Mouse (Mus musculus) ES-Bruce4 (cell line): ENCODE data around the gene Dars.

Experiments used
- CTCF ChIP-seq: IDR thresholded peaks from one replicate; pipeline ENCODE4 v1.8.1; 2011; ENCODE audit warnings: low read depth, low read length
- EP300 ChIP-seq: IDR thresholded peaks from 2 replicates; pipeline ENCODE4 v1.6.1; 2011; ENCODE audit warnings: low read depth, low read length; ENCODE audit not compliant: insufficient read depth
- POLR2A ChIP-seq: IDR thresholded peaks from one replicate; pipeline ENCODE4 v1.8.1; 2011; ENCODE audit warnings: low read length; ENCODE audit not compliant: insufficient read depth

DNA sequence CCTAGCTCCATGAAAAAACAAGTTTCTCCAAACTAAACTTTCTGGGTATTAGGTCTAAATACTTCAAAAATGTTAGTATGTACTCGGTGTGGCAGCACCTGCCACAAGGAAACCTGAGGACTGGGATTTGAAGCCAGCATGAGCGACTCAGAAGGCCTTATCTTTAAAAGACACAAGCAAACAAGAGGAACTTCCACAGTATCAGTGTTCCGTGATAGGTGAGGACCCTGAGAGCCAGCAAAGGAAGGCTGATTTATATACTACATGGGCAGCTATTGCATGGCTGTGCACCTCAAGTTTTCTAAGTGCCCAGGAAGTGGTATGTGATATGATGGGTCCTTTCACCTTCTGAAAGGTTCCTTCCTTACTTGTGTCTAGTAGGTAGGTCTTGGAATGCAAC, 64.1 kb downstream of the Dars start:
- TF ChIP-seq POLR2A (no peak), CTCF (no peak), EP300 (no peak)
